Mouse (Mus musculus) lung, embryonic 16.5 days (tissue): ENCODE measurements at regions not wholly inside any gene's neighbourhood (a gene's known extent, or its start where the extent isn't known, plus 50 kb on each side); places are given as distances from the start of the nearest gene placed in this dataset.
"Not testable (repeated sequence)": the region's sequence is repeated elsewhere in the genome, so short reads cannot be mapped to it uniquely, and the experiment has no call there.

Source experiments
- ATAC-seq: fragments of 200-750 bp; cut with Nextera tagmentation; 2 replicates; pipeline ENCODE4 v1.8.0; 2017; ENCODE audit warnings: low read depth, mild to moderate bottlenecking, moderate library complexity
- H3K27ac ChIP-seq: fragments of 300-500 bp; sonication (generic); 2 replicates; pipeline ENCODE4 v1.5.1; 2014; ENCODE audit warnings: mild to moderate bottlenecking, control low read depth, low read length
- H3K27me3 ChIP-seq: fragments of 300-500 bp; sonication (generic); 2 replicates; pipeline ENCODE4 v1.6.1; 2014; ENCODE audit warnings: low read depth, low read length, mixed read lengths; ENCODE audit not compliant: control insufficient read depth, insufficient read depth
- H3K36me3 ChIP-seq: fragments of 300-500 bp; sonication (generic); 2 replicates; pipeline ENCODE4 v1.6.1; 2014; ENCODE audit warnings: low read length; ENCODE audit not compliant: control insufficient read depth, insufficient read depth
- H3K4me1 ChIP-seq: fragments of 300-500 bp; sonication (generic); replicated peaks from 2 replicates; pipeline ENCODE4 v1.6.1; 2014; ENCODE audit warnings: low read length, mixed read lengths; ENCODE audit not compliant: control insufficient read depth, insufficient read depth
- H3K4me2 ChIP-seq: fragments of 300-500 bp; sonication (generic); 2 replicates; pipeline ENCODE4 v1.6.1; 2014; ENCODE audit warnings: low read depth, low read length, control low read depth
- H3K4me3 ChIP-seq: fragments of 300-500 bp; sonication (generic); 2 replicates; pipeline ENCODE4 v1.5.1; 2014; ENCODE audit warnings: mild to moderate bottlenecking, low read length, control low read depth
- H3K9ac ChIP-seq: fragments of 300-500 bp; sonication (generic); 2 replicates; pipeline ENCODE4 v1.6.1; 2014; ENCODE audit warnings: low read length, control low read depth
- H3K9me3 ChIP-seq: fragments of 300-500 bp; sonication (generic); 2 replicates; pipeline ENCODE4 v1.6.1; 2016; ENCODE audit warnings: low read length; ENCODE audit not compliant: control insufficient read depth
- WGBS: fragments of 180-500 bp; shearing (Covaris S2); extraction: QIAGEN DNeasy Blood & Tissue Kit; methylation state at CpG from one replicate; pipeline ENCODE4 v1.1.7; 2014; 5-methylcytosine and 5-hydroxymethylcytosine counted together

DNA sequence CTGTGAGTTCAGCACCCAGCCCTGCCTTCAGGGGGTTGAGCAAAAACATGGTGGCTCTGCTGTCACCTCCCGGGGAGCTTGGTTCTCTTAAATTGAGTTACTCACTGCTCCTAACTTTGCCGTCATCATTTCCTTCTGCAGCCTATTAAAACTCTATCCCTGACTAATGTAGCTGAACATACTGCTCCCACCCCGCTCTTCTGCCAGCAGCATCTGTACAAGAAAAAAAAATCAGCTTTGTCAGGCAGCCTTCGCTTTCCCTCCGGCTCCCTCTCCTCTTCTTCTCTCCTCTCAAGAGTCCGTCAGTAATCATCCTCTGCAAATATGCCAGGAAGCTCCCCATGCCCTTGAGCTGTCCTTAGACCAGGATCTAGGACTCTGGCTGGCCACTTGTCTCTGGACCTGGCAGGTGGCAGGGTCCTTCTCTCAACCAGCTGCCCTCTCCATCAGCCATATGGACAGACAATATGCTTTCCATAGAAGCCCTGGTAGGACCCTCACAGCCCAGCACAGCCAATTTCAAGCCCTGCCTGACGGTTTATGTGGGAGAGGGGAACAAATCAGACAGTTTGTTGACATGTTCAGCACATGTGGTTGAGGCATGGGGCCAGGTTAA is 95.0 kb upstream of the Nxpe4 start:
- 54% methylated on average over 7 of the region's 7 CpGs for WGBS
- Histone ChIP-seq H3K36me3 (no peaks in the 10 kb centered on the region), H3K9ac (no peak overlapping the region), H3K4me3 (no peak overlapping the region), H3K27me3 (no peaks in the 10 kb centered on the region), H3K9me3 (no peaks in the 10 kb centered on the region), H3K27ac (no peak overlapping the region), H3K4me1 (no peaks in the 10 kb centered on the region), H3K4me2 (no peak overlapping the region)
- ATAC-seq = no peak

DNA sequence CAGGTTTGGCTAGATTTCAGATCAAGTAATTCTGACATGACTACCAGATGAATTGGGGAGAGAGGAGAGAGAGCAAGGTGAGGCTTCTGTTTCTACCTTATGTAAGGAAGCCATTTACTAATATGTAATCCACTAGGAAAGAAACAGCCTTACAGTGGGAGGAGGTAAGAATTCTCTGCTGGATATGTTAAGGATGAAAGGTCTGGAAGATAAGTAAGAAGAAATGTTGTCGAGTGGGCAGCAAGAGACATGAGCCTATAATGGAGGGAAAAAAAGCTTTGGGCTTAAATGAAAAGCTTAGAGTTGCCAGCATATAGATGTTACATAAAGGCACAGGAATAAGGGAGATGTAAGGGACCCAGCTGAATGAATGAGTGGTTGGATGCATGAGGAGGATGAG is 89.2 kb upstream of the Nxpe4 start:
- ATAC-seq = no peak
- no peaks in the 10 kb centered on the region for H3K27me3 ChIP-seq
- H3K9me3 ChIP-seq = no peaks in the 10 kb centered on the region
- H3K9ac ChIP-seq = no peak overlapping the region
- H3K4me3 ChIP-seq = no peak overlapping the region
- no peaks in the 10 kb centered on the region for H3K4me1 ChIP-seq
- no peak overlapping the region for H3K27ac ChIP-seq
- H3K36me3 ChIP-seq = no peaks in the 10 kb centered on the region
- no peak overlapping the region for H3K4me2 ChIP-seq
- 71% methylated on average over 1 of the region's 1 CpGs for WGBS

DNA sequence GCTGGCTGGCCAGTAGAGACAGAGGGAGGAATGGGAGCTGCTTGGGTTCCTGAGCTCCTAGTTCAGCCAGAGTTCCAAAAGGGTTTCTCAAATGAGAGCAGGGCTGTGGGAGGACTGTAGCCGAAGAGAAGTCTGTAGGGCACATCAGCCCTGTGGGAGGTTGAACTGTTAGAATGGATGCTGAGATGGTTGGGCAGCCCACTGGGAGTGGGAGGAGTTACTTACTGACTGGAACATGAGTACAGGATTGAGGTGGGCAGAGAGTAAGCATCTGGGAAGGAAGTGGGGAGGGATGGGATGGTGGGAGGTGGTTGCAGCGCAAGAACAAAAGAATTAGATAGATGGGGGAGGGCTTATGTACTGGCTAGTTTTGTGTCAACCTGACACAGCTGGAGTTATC is 88.7 kb upstream of the Nxpe4 start:
- no peak for ATAC-seq
- Histone ChIP-seq H3K4me2 (no peak overlapping the region), H3K36me3 (no peaks in the 10 kb centered on the region), H3K27me3 (no peaks in the 10 kb centered on the region), H3K4me3 (no peak overlapping the region), H3K9me3 (no peaks in the 10 kb centered on the region), H3K9ac (no peak overlapping the region), H3K27ac (no peak overlapping the region), H3K4me1 (no peaks in the 10 kb centered on the region)
- WGBS = 78% methylated on average over 2 of the region's 2 CpGs

DNA sequence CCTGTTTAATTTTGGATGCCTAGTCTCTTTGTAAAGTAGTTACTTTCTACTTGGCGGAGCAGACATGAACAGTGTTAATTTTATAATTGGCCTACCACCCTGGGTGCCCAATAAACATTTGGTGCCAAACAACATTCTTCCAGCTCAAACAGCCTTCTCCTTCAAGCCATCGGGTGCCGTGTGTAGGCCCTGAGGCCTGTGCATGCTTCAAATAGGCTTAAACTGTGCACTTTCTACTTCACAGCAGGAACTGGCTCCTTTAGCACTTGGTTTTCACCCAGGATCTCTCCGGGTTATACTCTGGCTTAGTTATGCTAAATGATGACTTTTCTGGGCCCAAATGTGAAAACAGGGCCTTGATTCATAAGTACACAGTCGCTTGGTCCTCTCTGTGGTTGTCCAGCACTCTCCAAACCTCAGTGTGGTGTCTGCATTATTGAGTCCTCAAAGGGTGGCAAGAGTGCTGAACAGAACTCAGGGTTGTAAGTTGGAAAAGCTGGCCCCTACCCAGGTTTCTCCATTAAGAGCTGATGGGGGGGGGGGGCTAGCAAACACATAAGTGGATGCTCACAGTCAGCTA is 86.1 kb upstream of the Nxpe4 start:
- Histone ChIP-seq H3K27ac (no peak overlapping the region), H3K4me1 (no peaks in the 10 kb centered on the region), H3K36me3 (no peaks in the 10 kb centered on the region), H3K9ac (no peak overlapping the region), H3K9me3 (no peaks in the 10 kb centered on the region), H3K4me2 (no peak overlapping the region), H3K4me3 (no peak overlapping the region), H3K27me3 (no peaks in the 10 kb centered on the region)
- 79% methylated on average over 5 of the region's 5 CpGs for WGBS
- no peak for ATAC-seq

DNA sequence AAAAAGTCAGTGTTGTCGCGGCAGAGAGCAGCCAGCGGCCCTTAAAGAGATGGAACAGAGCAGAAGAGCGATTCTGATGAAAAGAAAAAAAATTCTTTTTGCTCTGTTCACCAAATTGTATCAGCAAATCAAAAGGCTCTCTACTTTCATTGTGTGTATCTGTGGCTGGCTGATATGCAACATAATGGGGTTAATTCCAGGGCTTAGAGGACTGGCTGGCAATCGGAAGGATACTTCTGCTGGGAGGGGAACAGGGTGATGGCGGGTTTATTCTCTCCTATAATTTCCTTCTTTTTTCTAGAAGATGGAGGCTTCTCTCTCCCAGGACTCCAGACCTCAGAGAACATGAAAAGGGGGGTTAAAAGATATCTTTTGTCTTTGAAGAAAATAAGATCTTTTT is 79.4 kb upstream of the Nxpe4 start:
- H3K4me3 ChIP-seq = no peak overlapping the region
- ATAC-seq = no peak
- H3K27ac ChIP-seq = no peak overlapping the region
- H3K9me3 ChIP-seq = no peaks in the 10 kb centered on the region
- WGBS = 69% methylated on average over 6 of the region's 6 CpGs
- no peaks in the 10 kb centered on the region for H3K27me3 ChIP-seq
- H3K4me1 ChIP-seq = peaks cover 2% of the 10 kb centered on the region; the same call in 1 of the 2 replicates
- H3K9ac ChIP-seq = no peak overlapping the region
- no peak overlapping the region for H3K4me2 ChIP-seq
- no peaks in the 10 kb centered on the region for H3K36me3 ChIP-seq

DNA sequence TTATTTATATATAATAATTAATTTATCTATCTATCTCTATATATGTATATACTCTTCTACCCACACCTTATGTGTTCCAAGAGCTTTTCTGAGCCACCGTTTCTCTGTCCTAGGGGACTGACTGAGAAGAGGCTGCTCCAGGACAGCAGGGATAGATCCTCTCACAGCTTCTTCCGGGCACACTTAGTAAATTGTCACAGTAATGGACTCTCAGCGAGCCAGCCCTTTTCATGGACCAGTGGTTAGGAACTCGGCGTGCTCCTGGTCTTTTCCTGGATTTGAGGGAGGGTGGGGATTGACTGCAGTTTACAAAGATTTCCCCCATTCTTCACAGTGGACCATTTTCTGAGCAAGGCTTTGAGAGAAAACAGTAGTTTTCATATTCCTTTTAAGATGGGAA is 77.6 kb upstream of the Nxpe4 start:
- not testable (repeated sequence) for H3K27ac ChIP-seq, H3K27me3 ChIP-seq, H3K9me3 ChIP-seq, ATAC-seq, H3K4me2 ChIP-seq, H3K36me3 ChIP-seq, H3K9ac ChIP-seq, H3K4me1 ChIP-seq, H3K4me3 ChIP-seq
- 43% methylated on average over 5 of the region's 5 CpGs for WGBS

DNA sequence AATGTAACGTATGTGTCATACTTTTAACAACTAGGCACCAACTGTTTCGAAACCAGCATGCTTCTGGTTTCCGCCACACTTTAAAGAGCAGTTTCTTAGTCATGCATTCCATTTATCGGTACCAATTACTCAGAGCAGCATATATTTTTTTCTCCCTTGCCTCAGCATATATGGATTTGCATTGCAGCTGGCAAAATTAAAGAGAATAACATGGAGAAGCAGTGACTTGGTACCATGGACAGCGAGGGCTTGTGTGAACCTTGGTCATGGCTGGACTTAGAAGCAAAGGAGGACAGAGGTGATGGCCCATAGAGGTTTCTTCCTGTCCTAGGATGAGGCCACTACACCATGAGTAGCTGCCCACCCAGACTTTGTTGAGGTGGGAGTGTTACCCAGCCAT is 72.2 kb upstream of the Nxpe4 start:
- Histone ChIP-seq H3K9ac (no peak overlapping the region), H3K27ac (no peak overlapping the region), H3K4me3 (no peak overlapping the region), H3K36me3 (no peaks in the 10 kb centered on the region), H3K4me1 (no peaks in the 10 kb centered on the region), H3K9me3 (no peaks in the 10 kb centered on the region), H3K27me3 (no peaks in the 10 kb centered on the region), H3K4me2 (no peak overlapping the region)
- 89% methylated on average over 5 of the region's 5 CpGs for WGBS
- no peak for ATAC-seq

DNA sequence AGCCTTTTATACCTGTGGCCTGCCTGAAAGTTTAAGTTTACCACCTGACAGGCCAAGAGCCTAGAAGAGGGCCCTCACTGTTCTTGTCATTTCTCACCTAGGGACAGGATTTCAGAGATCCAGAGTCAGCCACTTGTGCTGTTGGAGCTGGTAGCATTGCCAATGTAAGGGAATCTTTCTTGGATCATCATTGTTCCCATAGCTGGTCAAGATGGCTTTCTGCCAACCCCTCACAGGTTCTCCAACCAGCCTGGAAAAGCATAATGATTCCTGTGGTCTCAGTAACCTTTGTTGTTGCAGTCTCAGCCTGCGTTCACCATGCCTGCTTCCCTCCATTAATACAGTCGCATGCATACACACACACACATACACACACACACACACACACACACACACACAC is 67.1 kb upstream of the Nxpe4 start:
- H3K4me3 ChIP-seq = no peak overlapping the region
- no peaks in the 10 kb centered on the region for H3K4me1 ChIP-seq
- no peak overlapping the region for H3K9ac ChIP-seq
- H3K9me3 ChIP-seq = no peaks in the 10 kb centered on the region
- H3K36me3 ChIP-seq = no peaks in the 10 kb centered on the region
- no peak for ATAC-seq
- H3K27ac ChIP-seq = no peak overlapping the region
- H3K27me3 ChIP-seq = no peaks in the 10 kb centered on the region
- no peak overlapping the region for H3K4me2 ChIP-seq
- WGBS = 87% methylated on average over 2 of the region's 2 CpGs

DNA sequence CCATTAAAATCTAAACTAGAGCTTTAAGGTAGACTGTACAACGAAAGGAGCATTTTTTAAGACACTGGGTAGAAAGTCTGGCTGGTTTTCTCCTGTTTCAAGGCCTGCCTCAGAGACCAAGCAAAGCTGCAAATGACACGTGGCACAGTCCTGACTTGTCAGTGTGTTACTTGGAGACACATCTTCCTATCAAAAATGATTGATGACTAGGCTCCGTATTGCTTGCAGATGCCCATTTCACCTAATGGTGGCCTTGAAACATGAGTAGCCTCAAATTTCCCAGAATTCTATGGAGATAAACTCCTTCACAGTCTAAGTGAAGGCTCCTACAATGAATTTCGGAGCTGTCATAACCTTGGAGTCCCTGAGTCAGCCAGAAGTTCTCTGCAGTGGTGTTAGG is 62.0 kb upstream of the Nxpe4 start:
- Histone ChIP-seq H3K4me1 (no peaks in the 10 kb centered on the region), H3K9me3 (no peaks in the 10 kb centered on the region), H3K36me3 (no peaks in the 10 kb centered on the region), H3K4me3 (no peak overlapping the region), H3K27me3 (no peaks in the 10 kb centered on the region), H3K9ac (no peak overlapping the region), H3K27ac (no peak overlapping the region), H3K4me2 (no peak overlapping the region)
- no peak for ATAC-seq
- WGBS = 39% methylated on average over 4 of the region's 4 CpGs
